Mouse (Mus musculus): ENCODE measurements around the gene Cxcl1. TPM values are rescaled to one million over a fixed set of nuclear protein-coding genes. Genes with fewer than 3 reads are reported as not detected.

Gene Cxcl1
- polyA plus RNA-seq, 1 experiment, result 1.1 TPM

- WGBS, result 43% methylated on average over 8 of the region's 8 CpGs
- no peak overlapping the region for H3K27ac ChIP-seq (ENCODE audit: insufficient read depth, low read length)
- no peak overlapping the region for H3K4me3 ChIP-seq (ENCODE audit: extremely low read depth, insufficient read depth, insufficient read length)
- H3K4me1 ChIP-seq (ENCODE audit: control insufficient read depth, insufficient read depth, insufficient read length), result no peaks in the 10 kb centered on the region
- H3K27me3 ChIP-seq (ENCODE audit: control insufficient read depth, insufficient read depth, low read length), result no peaks in the 10 kb centered on the region
- no peaks in the 10 kb centered on the region for H3K36me3 ChIP-seq (ENCODE audit: control insufficient read depth, insufficient read depth, low read length)
- no peak for DNase-seq (ENCODE audit: low read depth in 1 of 2, low spot score in 2 of 2)
- TF ChIP-seq CTCF (IDR thresholded peaks at IDR 0.05; ENCODE audit: extremely low read depth, insufficient read depth, insufficient read length, insufficient replicate concordance), result no peak
- TF ChIP-seq POLR2A (IDR thresholded peaks at IDR 0.05; ENCODE audit: low read depth, low read length), result no peak
Measured at GRCm38 (mm10) chr5:90876471-90877172, 14.4 kb upstream of the Cxcl1 start.

GRCm38 (mm10) chr5:90877173-90877512 is 13.9 kb upstream of the Cxcl1 start:
- no peak for DNase-seq (ENCODE audit: low read depth in 1 of 2, low spot score in 2 of 2)
- Histone ChIP-seq H3K4me1 (ENCODE audit: control insufficient read depth, insufficient read depth, insufficient read length) (no peaks in the 10 kb centered on the region), H3K36me3 (ENCODE audit: control insufficient read depth, insufficient read depth, low read length) (no peaks in the 10 kb centered on the region), H3K27ac (ENCODE audit: insufficient read depth, low read length) (no peak overlapping the region), H3K4me3 (ENCODE audit: extremely low read depth, insufficient read depth, insufficient read length) (no peak overlapping the region), H3K27me3 (ENCODE audit: control insufficient read depth, insufficient read depth, low read length) (no peaks in the 10 kb centered on the region)
- no peak for TF ChIP-seq POLR2A (IDR thresholded peaks at IDR 0.05; ENCODE audit: low read depth, low read length)
- no peak for TF ChIP-seq CTCF (IDR thresholded peaks at IDR 0.05; ENCODE audit: extremely low read depth, insufficient read depth, insufficient read length, insufficient replicate concordance)

- DNase-seq (ENCODE audit: low read depth in 1 of 2, low spot score in 2 of 2), result no peak
- TF ChIP-seq CTCF (IDR thresholded peaks at IDR 0.05; ENCODE audit: extremely low read depth, insufficient read depth, insufficient read length, insufficient replicate concordance), result no peak
- TF ChIP-seq POLR2A (IDR thresholded peaks at IDR 0.05; ENCODE audit: low read depth, low read length), result no peak
- H3K36me3 ChIP-seq (ENCODE audit: control insufficient read depth, insufficient read depth, low read length), result no peaks in the 10 kb centered on the region
- no peak overlapping the region for H3K4me3 ChIP-seq (ENCODE audit: extremely low read depth, insufficient read depth, insufficient read length)
- 57% methylated on average over 3 of the region's 3 CpGs for whole genome bisulfite sequencing
- H3K27me3 ChIP-seq (ENCODE audit: control insufficient read depth, insufficient read depth, low read length), result no peaks in the 10 kb centered on the region
- H3K4me1 ChIP-seq (ENCODE audit: control insufficient read depth, insufficient read depth, insufficient read length), result no peaks in the 10 kb centered on the region
- no peak overlapping the region for H3K27ac ChIP-seq (ENCODE audit: insufficient read depth, low read length)
Measured at GRCm38 (mm10) chr5:90879307-90880014, 11.6 kb upstream of the Cxcl1 start.

- Histone ChIP-seq H3K27ac (ENCODE audit: insufficient read depth, low read length) (no peak overlapping the region), H3K36me3 (ENCODE audit: control insufficient read depth, insufficient read depth, low read length) (no peaks in the 10 kb centered on the region), H3K4me3 (ENCODE audit: extremely low read depth, insufficient read depth, insufficient read length) (no peak overlapping the region), H3K27me3 (ENCODE audit: control insufficient read depth, insufficient read depth, low read length) (no peaks in the 10 kb centered on the region), H3K4me1 (ENCODE audit: control insufficient read depth, insufficient read depth, insufficient read length) (no peaks in the 10 kb centered on the region)
- WGBS, result 90% methylated on average over 7 of the region's 7 CpGs
- DNase-seq (ENCODE audit: low read depth in 1 of 2, low spot score in 2 of 2), result no peak
- TF ChIP-seq CTCF (IDR thresholded peaks at IDR 0.05; ENCODE audit: extremely low read depth, insufficient read depth, insufficient read length, insufficient replicate concordance), result no peak
Measured at GRCm38 (mm10) chr5:90880335-90880850, 10.6 kb upstream of the Cxcl1 start.

- H3K4me3 ChIP-seq (ENCODE audit: extremely low read depth, insufficient read depth, insufficient read length), result no peak overlapping the region
- no peaks in the 10 kb centered on the region for H3K27me3 ChIP-seq (ENCODE audit: control insufficient read depth, insufficient read depth, low read length)
- DNase-seq (ENCODE audit: low read depth in 1 of 2, low spot score in 2 of 2), result no peak
- H3K4me1 ChIP-seq (ENCODE audit: control insufficient read depth, insufficient read depth, insufficient read length), result no peaks in the 10 kb centered on the region
- TF ChIP-seq CTCF (IDR thresholded peaks at IDR 0.05; ENCODE audit: extremely low read depth, insufficient read depth, insufficient read length, insufficient replicate concordance) (no peak), POLR2A (IDR thresholded peaks at IDR 0.05; ENCODE audit: low read depth, low read length) (no peak)
- no peaks in the 10 kb centered on the region for H3K36me3 ChIP-seq (ENCODE audit: control insufficient read depth, insufficient read depth, low read length)
- no peak overlapping the region for H3K27ac ChIP-seq (ENCODE audit: insufficient read depth, low read length)
- WGBS, result 82% methylated on average over 4 of the region's 4 CpGs
Measured at GRCm38 (mm10) chr5:90881021-90881420, 10.0 kb upstream of the Cxcl1 start.

GRCm38 (mm10) chr5:90881682-90882081 is 9.4 kb upstream of the Cxcl1 start:
- H3K27ac ChIP-seq (ENCODE audit: insufficient read depth, low read length), result no peak overlapping the region
- no peaks in the 10 kb centered on the region for H3K4me1 ChIP-seq (ENCODE audit: control insufficient read depth, insufficient read depth, insufficient read length)
- WGBS, result 73% methylated on average over 5 of the region's 5 CpGs
- no peak for DNase-seq (ENCODE audit: low read depth in 1 of 2, low spot score in 2 of 2)
- no peaks in the 10 kb centered on the region for H3K27me3 ChIP-seq (ENCODE audit: control insufficient read depth, insufficient read depth, low read length)
- H3K4me3 ChIP-seq (ENCODE audit: extremely low read depth, insufficient read depth, insufficient read length), result no peak overlapping the region
- TF ChIP-seq CTCF (IDR thresholded peaks at IDR 0.05; ENCODE audit: extremely low read depth, insufficient read depth, insufficient read length, insufficient replicate concordance) (no peak), POLR2A (IDR thresholded peaks at IDR 0.05; ENCODE audit: low read depth, low read length) (no peak)
- no peaks in the 10 kb centered on the region for H3K36me3 ChIP-seq (ENCODE audit: control insufficient read depth, insufficient read depth, low read length)

GRCm38 (mm10) chr5:90882146-90882545 is 8.9 kb upstream of the Cxcl1 start:
- 88% methylated on average over 5 of the region's 5 CpGs for WGBS
- Histone ChIP-seq H3K4me3 (ENCODE audit: extremely low read depth, insufficient read depth, insufficient read length) (no peak overlapping the region), H3K27me3 (ENCODE audit: control insufficient read depth, insufficient read depth, low read length) (no peaks in the 10 kb centered on the region), H3K27ac (ENCODE audit: insufficient read depth, low read length) (no peak overlapping the region), H3K4me1 (ENCODE audit: control insufficient read depth, insufficient read depth, insufficient read length) (no peaks in the 10 kb centered on the region), H3K36me3 (ENCODE audit: control insufficient read depth, insufficient read depth, low read length) (no peaks in the 10 kb centered on the region)
- no peak for TF ChIP-seq POLR2A (IDR thresholded peaks at IDR 0.05; ENCODE audit: low read depth, low read length)
- no peak for TF ChIP-seq CTCF (IDR thresholded peaks at IDR 0.05; ENCODE audit: extremely low read depth, insufficient read depth, insufficient read length, insufficient replicate concordance)
- DNase-seq (ENCODE audit: low read depth in 1 of 2, low spot score in 2 of 2), result no peak

Measured in spleen, adult 2 months (tissue).